Mouse (Mus musculus): ENCODE measurements at regions not wholly inside any gene's neighbourhood (a gene's known extent, or its start where the extent isn't known, plus 50 kb on each side); places are given as distances from the start of the nearest gene placed in this dataset.
A peak's percentile ranks its signal among the peaks of the same experiment; 100 is the strongest.

GRCm38 (mm10) chr15:11712481-11713274, 194.4 kb downstream of the Npr3 start:
- DNase-seq (ENCODE audit: low spot score), result no peak

- DNase-seq (ENCODE audit: low spot score), result no peak
Measured at GRCm38 (mm10) chr15:11701246-11701645, 205.8 kb downstream of the Npr3 start.

DNA sequence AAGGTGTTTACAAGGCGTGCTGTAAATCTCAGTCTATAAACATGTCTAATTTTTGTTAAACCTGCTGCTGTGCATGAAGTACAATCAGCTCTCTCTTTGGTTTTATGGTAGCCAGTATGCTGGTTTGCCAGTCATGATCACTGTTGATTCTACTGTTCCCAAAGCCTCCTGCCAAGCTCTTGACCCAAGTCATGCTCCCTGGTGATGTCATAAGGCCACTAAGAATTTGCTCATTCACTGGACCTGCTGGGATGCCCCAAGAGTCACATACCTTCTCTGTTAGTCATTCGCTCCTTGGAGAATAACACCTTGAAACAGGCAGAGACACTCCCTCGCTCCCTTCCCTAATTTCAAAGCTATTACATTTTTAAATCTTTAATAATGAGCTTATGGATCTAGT, 207.2 kb downstream of the Npr3 start:
- DNase-seq (ENCODE audit: low spot score), result peak; percentile 10

DNA sequence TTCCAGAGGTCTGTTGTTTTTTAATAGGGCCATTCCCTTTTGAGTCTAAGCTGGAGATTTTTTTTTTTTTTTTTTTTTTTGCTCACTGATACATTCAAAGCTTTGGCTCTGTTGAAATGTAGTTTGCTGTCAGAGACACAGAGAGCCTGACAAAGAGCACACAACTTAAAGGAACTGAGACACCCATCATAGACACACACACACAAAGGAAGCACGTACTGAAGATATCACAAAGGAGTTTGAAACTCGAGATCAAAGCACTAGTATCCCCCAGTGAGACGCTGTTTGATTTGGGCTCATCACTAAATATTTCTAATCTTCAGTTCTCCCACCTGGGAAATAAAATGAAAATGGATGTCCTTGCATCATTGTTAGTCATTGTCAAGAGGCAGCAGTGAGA, 210.0 kb downstream of the Npr3 start:
- no peak for DNase-seq (ENCODE audit: low spot score)

DNA sequence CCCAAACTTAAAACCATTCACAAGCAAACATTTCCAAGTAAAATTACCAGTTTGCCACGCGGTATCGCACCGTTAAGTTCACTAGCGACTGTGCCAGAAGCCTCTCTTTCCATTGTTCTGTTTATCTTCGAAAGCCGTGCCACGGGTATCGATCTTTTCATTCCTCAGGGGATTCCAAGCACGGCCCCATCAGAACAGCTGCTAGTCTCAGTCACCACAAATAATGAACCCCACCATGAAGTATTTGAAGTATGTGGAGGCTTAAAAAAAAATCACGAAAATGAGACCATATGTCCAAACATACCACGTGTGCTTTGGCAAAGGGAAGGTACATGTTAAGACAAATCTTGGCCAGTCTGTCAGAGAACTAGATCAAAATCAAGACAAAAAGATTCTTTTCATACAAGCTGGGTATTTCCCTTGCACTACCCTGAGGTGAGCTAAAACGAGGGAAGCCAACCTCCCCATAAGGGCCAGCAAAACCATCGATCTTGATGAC, 213.3 kb downstream of the Npr3 start:
- no peak for DNase-seq (ENCODE audit: low spot score)

GRCm38 (mm10) chr15:11664839-11665379, 242.2 kb downstream of the Npr3 start:
- DNase-seq (ENCODE audit: low spot score), result no peak

DNA sequence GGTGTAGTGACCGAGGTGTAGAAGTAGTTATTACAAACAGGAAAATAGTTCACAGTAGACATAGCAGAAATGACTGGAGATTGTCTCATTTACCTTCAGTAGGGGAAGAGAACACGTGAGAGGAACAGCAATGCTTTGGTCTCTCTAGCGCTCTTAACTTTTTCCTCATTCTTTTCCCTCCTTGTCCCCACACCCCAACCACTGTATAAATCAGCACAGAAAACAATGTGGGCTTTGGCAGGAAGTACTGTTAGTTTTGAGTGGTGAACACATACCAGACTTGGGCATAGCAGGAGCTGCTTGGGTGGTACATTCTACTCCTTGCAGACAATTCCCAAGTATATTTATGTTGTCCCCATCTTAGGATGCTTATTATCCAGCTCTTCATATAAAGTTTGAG, 251.9 kb downstream of the Npr3 start:
- no peak for DNase-seq (ENCODE audit: low spot score)

DNA sequence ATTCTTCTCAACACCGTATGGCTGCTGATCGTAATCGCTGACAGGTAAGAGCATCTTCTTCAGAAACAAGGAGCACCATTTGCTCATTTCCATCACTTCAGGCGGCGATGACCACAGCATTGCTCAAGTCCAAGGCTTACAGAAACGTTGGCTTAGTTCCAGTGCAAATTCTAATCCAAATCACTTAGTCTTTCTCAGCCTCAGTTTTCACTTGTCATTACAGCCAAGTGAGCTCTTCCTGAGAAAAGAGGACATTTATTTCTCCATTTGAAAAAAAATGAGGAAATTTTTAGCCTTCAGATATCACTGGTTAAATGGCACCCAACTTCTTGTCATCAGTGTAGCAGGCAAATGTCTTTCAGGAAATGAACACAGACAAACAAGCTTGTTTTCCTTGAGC, 246.8 kb upstream of the Tars start:
- peak; percentile 36 for DNase-seq (ENCODE audit: low spot score)

GRCm38 (mm10) chr15:11644779-11645178, 245.3 kb upstream of the Tars start:
- DNase-seq (ENCODE audit: low spot score), result peak; percentile 4

- no peak for DNase-seq (ENCODE audit: low spot score)
Measured at GRCm38 (mm10) chr15:11630654-11631053, 231.2 kb upstream of the Tars start.

DNA sequence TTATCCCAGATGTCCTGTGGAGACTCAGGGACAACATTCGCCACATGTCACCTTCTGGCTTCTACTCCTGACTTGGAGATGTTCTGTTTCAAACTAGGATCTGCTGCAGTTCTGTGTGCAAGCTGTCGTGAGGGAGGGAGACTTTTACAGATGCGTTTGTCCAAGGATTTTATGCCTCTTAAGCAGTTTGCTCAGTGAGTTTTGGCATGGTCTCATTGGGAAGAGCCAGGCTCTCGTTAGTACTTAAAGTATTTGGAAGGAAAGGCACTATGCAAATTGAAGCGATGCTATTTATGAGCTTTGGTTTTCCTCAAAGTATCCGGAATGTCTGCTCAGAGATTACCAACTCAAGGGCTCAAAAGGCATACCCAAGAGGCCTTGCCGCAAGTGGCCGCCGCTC, 227.0 kb upstream of the Tars start:
- DNase-seq (ENCODE audit: low spot score), result no peak

- no peak for DNase-seq (ENCODE audit: low spot score)
Measured at GRCm38 (mm10) chr15:11612416-11612815, 213.0 kb upstream of the Tars start.

- DNase-seq (ENCODE audit: low spot score), result no peak
Measured at GRCm38 (mm10) chr15:11610043-11610670, 210.7 kb upstream of the Tars start.

DNA sequence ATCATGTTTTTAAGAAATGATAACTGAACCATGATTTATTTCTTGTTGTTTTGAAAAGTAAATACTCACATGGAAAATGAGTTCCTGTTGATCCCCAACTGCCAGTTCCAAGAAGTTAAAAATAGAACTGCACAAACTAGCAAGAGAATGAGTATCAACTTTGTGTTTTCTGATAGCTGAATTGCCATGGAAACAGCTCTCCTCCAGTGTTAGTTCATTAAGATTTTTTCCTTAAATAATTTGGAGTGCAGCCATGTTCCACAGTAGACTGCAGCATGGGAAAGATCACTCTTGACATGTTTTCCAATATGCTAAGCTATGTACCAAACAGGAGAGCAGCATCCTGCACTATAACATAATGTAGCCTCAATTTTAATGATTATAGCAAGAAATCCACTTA, 208.0 kb upstream of the Tars start:
- DNase-seq (ENCODE audit: low spot score), result no peak

DNA sequence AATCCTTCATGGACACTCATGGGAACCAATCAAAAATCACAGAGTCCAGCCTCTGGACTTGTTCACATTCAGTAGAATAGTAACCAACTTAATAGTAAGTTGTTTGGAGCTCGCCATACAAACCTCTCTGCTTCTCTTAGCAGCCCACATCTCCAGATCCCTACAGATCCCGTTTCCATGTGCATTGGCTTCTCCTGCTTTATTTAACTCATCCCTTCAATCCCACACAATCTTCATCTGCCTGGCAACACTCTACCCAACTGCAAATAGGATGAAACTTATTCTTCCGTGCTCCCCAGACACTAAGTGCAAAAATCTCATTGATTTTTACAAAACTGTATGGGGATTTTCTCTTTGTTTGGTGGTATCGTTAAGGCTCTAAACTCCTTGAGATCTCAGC, 206.2 kb upstream of the Tars start:
- no peak for DNase-seq (ENCODE audit: low spot score)

GRCm38 (mm10) chr15:11597021-11597420, 197.6 kb upstream of the Tars start:
- no peak for DNase-seq (ENCODE audit: low spot score)

- DNase-seq (ENCODE audit: low spot score), result peak; percentile 68
Measured at GRCm38 (mm10) chr15:11590542-11591116, 191.2 kb upstream of the Tars start.

GRCm38 (mm10) chr15:11589795-11590194, 190.3 kb upstream of the Tars start:
- DNase-seq (ENCODE audit: low spot score), result no peak

DNA sequence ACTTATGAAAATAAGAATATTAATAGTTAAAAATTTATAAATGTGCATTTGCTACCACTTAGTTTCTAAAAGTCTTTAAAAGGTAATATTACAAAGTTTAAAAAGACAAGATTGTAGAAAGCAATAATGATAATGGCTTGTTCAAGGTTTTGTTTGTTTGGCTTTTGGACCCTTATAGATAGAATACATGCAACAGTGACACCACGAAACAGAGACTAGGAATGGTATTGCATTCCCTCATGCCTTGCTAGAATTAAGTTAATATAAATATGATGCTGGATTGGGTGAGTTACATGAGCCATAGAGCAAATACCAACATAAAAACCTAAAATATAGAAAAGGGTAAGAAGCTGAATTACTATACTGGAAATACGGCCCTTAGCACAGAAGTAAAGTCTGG, 186.9 kb upstream of the Tars start:
- no peak for DNase-seq (ENCODE audit: low spot score)

DNA sequence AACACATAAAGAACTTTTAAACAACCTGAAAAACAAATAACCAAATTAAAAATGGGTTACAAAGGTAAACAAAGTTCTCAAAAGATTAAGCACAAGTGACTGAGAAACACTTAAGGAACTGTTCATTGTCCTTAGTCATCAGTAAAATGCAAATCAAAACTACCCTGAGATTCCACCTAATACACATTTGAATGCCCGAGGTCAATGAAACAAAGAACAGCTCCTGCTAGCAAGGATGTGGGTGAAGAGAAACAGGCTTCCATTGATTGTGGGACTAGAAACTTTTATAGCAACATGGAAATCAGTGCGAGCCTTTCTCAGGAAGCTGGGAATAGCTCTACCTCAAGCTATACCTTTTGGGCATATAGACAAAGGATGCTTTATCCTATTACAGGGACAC, 184.7 kb upstream of the Tars start:
- DNase-seq (ENCODE audit: low spot score), result no peak

DNA sequence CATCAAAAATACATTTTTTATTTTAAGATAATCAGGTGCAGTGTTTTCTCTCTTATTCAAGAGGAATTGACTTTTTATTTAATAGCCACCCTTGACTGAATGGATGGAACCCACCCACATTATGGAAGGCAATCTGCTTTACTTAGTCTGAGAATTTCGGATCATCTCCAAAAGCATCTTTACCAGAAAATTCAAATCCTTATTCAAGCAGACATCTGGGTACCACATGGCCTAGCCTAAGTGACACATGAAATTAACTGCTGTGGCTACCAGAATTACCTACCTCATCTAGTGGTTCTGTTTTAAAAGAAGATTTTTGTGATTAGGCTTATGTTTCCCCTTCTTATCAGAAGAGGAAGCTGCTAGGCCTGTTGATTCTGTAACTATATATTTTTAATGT, 178.9 kb upstream of the Tars start:
- DNase-seq (ENCODE audit: low spot score), result no peak

GRCm38 (mm10) chr15:11574359-11574758, 174.9 kb upstream of the Tars start:
- peak; percentile 83 for DNase-seq (ENCODE audit: low spot score)

DNA sequence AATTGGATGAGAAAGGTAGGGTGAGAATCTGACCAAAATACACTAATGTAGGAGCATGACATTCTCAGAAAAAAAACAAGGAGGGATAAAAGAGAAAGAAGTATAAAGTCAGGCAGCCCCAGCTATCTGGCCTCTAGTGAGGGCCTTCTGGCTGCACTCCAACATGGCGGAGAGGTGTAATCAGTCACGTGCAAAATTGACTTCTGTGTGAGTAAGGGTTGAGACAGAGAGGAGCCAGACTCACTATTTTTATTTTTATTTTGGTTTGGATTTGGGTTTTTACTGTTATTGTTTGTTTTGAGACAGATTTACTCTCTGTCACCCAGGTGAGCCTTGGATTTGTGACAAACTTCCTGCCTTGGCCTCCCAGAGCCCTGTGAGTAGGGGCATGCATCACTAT, 174.0 kb upstream of the Tars start:
- no peak for DNase-seq (ENCODE audit: low spot score)
